Mouse (Mus musculus) midbrain, embryonic 14.5 days (tissue): ENCODE results near the gene Ndufc1. TPM values are rescaled to one million over a fixed set of nuclear protein-coding genes. Genes with fewer than 3 reads are reported as not detected.

ENCODE experiments used
- ATAC-seq: fragments of 200-750 bp; cut with Nextera tagmentation; 2 replicates; pipeline ENCODE4 v1.8.0; 2017; ENCODE audit warnings: moderate number of reproducible peaks, moderate library complexity; ENCODE audit not compliant: low FRiP score, low TSS enrichment
- DNase-seq: peaks from one replicate; pipeline ENCODE4 v3.0.0-alpha.2; 2015
- H3K27ac ChIP-seq: fragments of 300-500 bp; sonication (generic); replicated peaks from 2 replicates; pipeline ENCODE4 v1.5.1; 2014; ENCODE audit warnings: mild to moderate bottlenecking, low read depth, low read length, moderate library complexity
- H3K27me3 ChIP-seq: fragments of 300-500 bp; sonication (generic); 2 replicates; pipeline ENCODE4 v1.6.1; 2014; ENCODE audit warnings: low read length, control low read depth, mixed read lengths; ENCODE audit not compliant: control insufficient read depth, insufficient read depth
- H3K36me3 ChIP-seq: fragments of 300-500 bp; sonication (generic); 2 replicates; pipeline ENCODE4 v1.6.1; 2014; ENCODE audit warnings: low read length, control low read depth; ENCODE audit not compliant: control insufficient read depth, insufficient read depth
- H3K4me1 ChIP-seq: fragments of 300-500 bp; sonication (generic); 2 replicates; pipeline ENCODE4 v1.6.1; 2014; ENCODE audit warnings: mild to moderate bottlenecking, antibody characterized with exemption, low read length, control low read depth; ENCODE audit not compliant: control insufficient read depth, insufficient read depth
- H3K4me2 ChIP-seq: fragments of 300-500 bp; sonication (generic); 2 replicates; pipeline ENCODE4 v1.6.1; 2014; ENCODE audit warnings: mild to moderate bottlenecking, low read length, moderate library complexity
- H3K4me3 ChIP-seq: fragments of 300-500 bp; sonication (generic); replicated peaks from 2 replicates; pipeline ENCODE4 v1.5.1; 2014; ENCODE audit warnings: low read depth, low read length
- H3K9ac ChIP-seq: fragments of 300-500 bp; sonication (generic); replicated peaks from 2 replicates; pipeline ENCODE4 v1.6.1; 2014; ENCODE audit warnings: mild to moderate bottlenecking, low read length, moderate library complexity
- H3K9me3 ChIP-seq: fragments of 300-500 bp; sonication (generic); 2 replicates; pipeline ENCODE4 v1.6.1; 2016; ENCODE audit warnings: low read length, control low read depth, mixed read lengths; ENCODE audit not compliant: control insufficient read depth
- WGBS: fragments of 180-500 bp; shearing (Covaris S2); extraction: QIAGEN DNeasy Blood & Tissue Kit; methylation state at CpG from one replicate; pipeline ENCODE4 v1.1.7; 2014; 5-methylcytosine and 5-hydroxymethylcytosine counted together
- polyA plus RNA-seq: library from polyadenylated mRNA; unstranded; fragments of >200 nt; fragmentation: Nextera tagmentation; extraction: Ambion mirVana; gene quantifications from 2 replicates; pipeline ENCODE4 v1.2.1, GENCODE M21; 2014

The Ndufc1 gene
- polyA plus RNA-seq, 1 experiment from 2014 or later, result 796 TPM

GRCm38 (mm10) chr3:51366926-51367325 lies 41.9 kb downstream of the Ndufc1 start:
- ATAC-seq (no peak), DNase-seq (no peak)
- no peaks in the 10 kb centered on the region for H3K9me3 ChIP-seq

DNA sequence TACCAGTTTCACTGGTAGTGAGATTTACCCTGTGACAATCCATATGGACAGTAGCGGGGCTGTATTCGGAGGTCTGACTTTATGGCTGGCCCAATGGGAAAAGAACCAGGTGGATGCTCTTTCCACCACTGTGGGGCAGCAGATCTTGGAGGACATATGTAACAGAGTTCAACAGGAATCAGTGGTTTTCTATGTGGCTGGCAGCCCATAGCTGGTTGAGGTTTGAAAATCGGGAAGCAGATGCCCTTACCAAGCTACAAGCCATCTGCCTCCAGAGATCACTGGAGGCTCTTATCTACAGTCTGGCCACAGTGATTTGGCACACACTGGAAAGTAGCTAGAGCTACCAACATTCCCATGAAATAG lies 43.3 kb downstream of the Ndufc1 start:
- H3K36me3 ChIP-seq, result no peaks in the 10 kb centered on the region
- H3K4me2 ChIP-seq, result peak overlapping the region; percentile 79
- no peak overlapping the region for H3K27ac ChIP-seq
- DNase-seq (no peak), ATAC-seq (no peak)
- H3K4me3 ChIP-seq, result peak overlapping the region; percentile 35
- 0 out of 2 replicates have a peak, but pooled peaks cover 4% of the 10 kb centered on the region for H3K27me3 ChIP-seq
- no peak overlapping the region for H3K9ac ChIP-seq
- no peaks in the 10 kb centered on the region; the same call in 1 of the 2 replicates for H3K4me1 ChIP-seq
- no peaks in the 10 kb centered on the region for H3K9me3 ChIP-seq
- 8% methylated on average over 3 of the region's 3 CpGs for WGBS

More at GRCm38 (mm10) chr3:51366926-51367325, 41.9 kb downstream of the Ndufc1 start:
- H3K9ac ChIP-seq, result no peak overlapping the region
- no peak overlapping the region for H3K27ac ChIP-seq
- no peak overlapping the region for H3K4me3 ChIP-seq
- no peak overlapping the region for H3K4me2 ChIP-seq
- H3K36me3 ChIP-seq, result no peaks in the 10 kb centered on the region
- H3K4me1 ChIP-seq, result no peaks in the 10 kb centered on the region; the same call in 1 of the 2 replicates
- H3K27me3 ChIP-seq, result 0 out of 2 replicates have a peak, but pooled peaks cover 4% of the 10 kb centered on the region
- 72% methylated on average over 4 of the region's 4 CpGs for WGBS

DNA sequence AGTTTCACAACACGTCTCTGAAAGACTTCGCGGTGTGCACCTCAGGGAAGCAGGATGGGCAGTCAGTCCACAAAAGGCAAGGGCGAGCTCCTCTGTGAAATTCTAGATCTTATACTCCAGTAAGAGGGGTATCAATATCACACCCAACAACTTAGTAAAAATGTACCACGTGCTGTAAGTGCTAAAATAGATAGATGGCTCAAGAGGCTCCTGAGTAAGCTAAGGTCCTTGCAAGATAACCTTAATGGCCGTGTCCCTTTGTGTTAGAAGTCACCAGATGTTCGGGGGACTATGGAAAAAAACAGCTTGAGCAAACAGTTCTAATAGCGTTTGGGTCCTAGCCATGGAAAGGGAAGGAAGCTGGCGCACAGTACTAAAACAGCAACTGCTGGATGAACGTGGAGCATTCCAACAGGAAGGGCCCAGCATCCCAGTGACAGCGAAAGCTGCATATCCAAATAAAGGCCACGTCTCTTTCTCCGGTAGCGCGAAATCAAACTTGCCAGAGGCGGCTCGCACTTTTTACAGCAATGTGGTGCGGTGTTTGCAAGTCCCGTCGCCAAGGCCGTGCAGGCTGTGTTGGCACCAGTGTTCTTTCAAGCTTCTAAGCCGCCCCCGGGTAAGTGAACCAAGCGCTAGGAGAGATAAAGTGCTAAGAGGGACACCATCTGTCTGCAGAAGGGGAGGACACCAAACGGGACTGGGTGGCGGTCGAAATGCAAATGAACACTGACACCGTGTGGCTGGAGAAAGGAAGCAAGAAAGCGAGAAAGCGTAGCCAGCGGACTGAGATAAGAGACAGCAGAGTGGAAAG lies 43.9 kb downstream of the Ndufc1 start:
- 0 out of 2 replicates have a peak, but pooled peaks cover 5% of the 10 kb centered on the region for H3K27me3 ChIP-seq
- peak overlapping the region; percentile 79 for H3K4me2 ChIP-seq
- no peak overlapping the region for H3K27ac ChIP-seq
- peak overlapping the region; percentile 49; the same call in 1 of the 2 replicates for H3K9ac ChIP-seq
- H3K4me3 ChIP-seq, result peak overlapping the region; percentile 35
- DNase-seq (peak; percentile 89), ATAC-seq (peak; percentile 90)
- WGBS, result 7% methylated on average over 31 of the region's 31 CpGs
- no peaks in the 10 kb centered on the region for H3K36me3 ChIP-seq
- no peaks in the 10 kb centered on the region; the same call in 1 of the 2 replicates for H3K4me1 ChIP-seq
- H3K9me3 ChIP-seq, result no peaks in the 10 kb centered on the region

DNA sequence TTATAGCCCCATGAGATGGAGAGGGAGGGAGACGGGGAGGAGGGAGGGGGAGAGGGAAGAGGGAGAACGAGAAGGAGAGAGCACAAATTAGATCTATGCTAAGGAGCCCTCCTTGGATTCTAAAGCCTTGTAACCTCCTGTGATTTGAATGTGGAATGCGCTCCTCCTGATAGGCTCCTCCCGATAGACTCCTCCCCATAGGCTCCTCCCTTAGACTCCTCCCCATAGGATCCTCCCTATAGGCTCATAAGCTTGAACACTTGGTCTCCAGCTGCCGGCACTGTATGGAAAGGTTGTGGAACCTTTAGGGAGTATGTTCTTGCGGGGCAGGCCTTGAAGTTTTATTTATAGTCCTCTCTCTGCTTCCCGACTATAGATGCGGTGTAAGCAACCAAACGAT lies 47.7 kb downstream of the Ndufc1 start:
- Histone ChIP-seq H3K36me3 (no peaks in the 10 kb centered on the region), H3K4me1 (peaks cover 5% of the 10 kb centered on the region), H3K27me3 (peaks cover 23% of the 10 kb centered on the region), H3K9me3 (no peaks in the 10 kb centered on the region), H3K27ac (no peak overlapping the region), H3K4me3 (no peak overlapping the region), H3K9ac (no peak overlapping the region), H3K4me2 (no peak overlapping the region)
- 29% methylated on average over 9 of the region's 9 CpGs for WGBS
- ATAC-seq (no peak), DNase-seq (no peak)

DNA sequence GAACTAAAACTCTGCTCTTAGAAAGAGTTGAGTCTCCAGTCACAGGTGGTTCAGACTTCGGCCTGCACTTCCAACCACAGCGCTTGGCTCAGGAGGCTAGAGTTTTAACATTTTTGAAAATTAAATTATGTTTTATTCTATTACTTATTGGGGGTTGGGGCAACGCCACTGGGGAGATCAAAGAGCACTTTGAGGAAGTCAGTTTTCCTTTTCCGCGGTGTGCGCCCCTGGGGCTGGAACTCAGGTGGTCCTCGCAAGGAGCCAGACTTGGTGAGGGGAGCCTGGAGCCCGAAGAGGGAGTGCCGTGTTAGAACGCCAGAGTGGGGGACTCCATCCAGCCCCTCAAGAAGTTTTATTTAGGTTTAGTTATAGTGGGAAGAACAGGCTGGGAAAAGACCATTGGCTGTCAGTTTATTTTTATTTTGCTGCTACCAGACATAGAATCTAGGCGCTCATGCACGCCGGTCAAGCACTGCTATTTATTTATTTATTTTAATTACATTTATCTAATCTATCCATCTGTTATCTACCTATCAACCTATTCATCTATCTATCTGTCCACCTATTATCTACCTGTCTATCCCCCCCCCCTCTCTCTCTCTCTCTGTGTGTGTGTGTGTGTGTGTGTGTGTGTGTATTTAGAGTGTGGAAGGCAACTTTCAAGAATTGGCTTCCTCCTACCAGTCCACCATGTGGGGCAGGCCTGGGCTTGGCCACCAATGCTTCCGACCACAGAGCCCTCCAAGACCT lies 49.1 kb downstream of the Ndufc1 start:
- ATAC-seq, result no peak

GRCm38 (mm10) chr3:51358660-51359557 lies 49.9 kb downstream of the Ndufc1 start:
- peaks cover 22% of the 10 kb centered on the region for H3K27me3 ChIP-seq
- no peaks in the 10 kb centered on the region for H3K9me3 ChIP-seq
- H3K4me2 ChIP-seq, result peak overlapping the region; percentile 60
- WGBS, result under 1% methylated on average over 50 of the region's 50 CpGs
- H3K27ac ChIP-seq, result no peak overlapping the region
- H3K36me3 ChIP-seq, result no peaks in the 10 kb centered on the region
- ATAC-seq, result 0 out of 2 replicates have a peak, but pooled peaks have one; percentile 43
- H3K4me3 ChIP-seq, result peak overlapping the region; percentile 38
- H3K9ac ChIP-seq, result peak overlapping the region; percentile 29; the same call in 1 of the 2 replicates
- peaks cover 5% of the 10 kb centered on the region; the same call in 1 of the 2 replicates for H3K4me1 ChIP-seq
- DNase-seq, result peak; percentile 63

More for the DNA sequence above, 49.1 kb downstream of the Ndufc1 start:
- WGBS, result 32% methylated on average over 14 of the region's 14 CpGs
- H3K27ac ChIP-seq, result no peak overlapping the region
- H3K4me1 ChIP-seq, result peaks cover 5% of the 10 kb centered on the region
- no peak for DNase-seq
- no peak overlapping the region for H3K9ac ChIP-seq
- no peaks in the 10 kb centered on the region for H3K9me3 ChIP-seq
- no peak overlapping the region; the same call in 1 of the 2 replicates for H3K4me2 ChIP-seq
- H3K4me3 ChIP-seq, result no peak overlapping the region
- H3K36me3 ChIP-seq, result no peaks in the 10 kb centered on the region
- H3K27me3 ChIP-seq, result peaks cover 23% of the 10 kb centered on the region

GRCm38 (mm10) chr3:51358181-51358580 lies 50.6 kb downstream of the Ndufc1 start:
- DNase-seq (peak; percentile 66), ATAC-seq (no peak)
- Histone ChIP-seq H3K4me3 (peak overlapping the region; percentile 38), H3K4me1 (peaks cover 5% of the 10 kb centered on the region; the same call in 1 of the 2 replicates), H3K9me3 (no peaks in the 10 kb centered on the region), H3K27me3 (peaks cover 19% of the 10 kb centered on the region), H3K27ac (no peak overlapping the region), H3K36me3 (no peaks in the 10 kb centered on the region), H3K9ac (no peak overlapping the region), H3K4me2 (peak overlapping the region; percentile 60)
- 1% methylated on average over 15 of the region's 15 CpGs for WGBS

- Histone ChIP-seq H3K27ac (no peak overlapping the region), H3K27me3 (peaks cover 19% of the 10 kb centered on the region), H3K9ac (no peak overlapping the region), H3K36me3 (no peaks in the 10 kb centered on the region), H3K4me2 (0 out of 2 replicates have a peak overlapping the region, but pooled peaks have one; percentile 9), H3K4me3 (no peak overlapping the region), H3K9me3 (no peaks in the 10 kb centered on the region), H3K4me1 (peaks cover 5% of the 10 kb centered on the region; the same call in 1 of the 2 replicates)
- DNase-seq (no peak), ATAC-seq (no peak)
- WGBS, result 14% methylated on average over 14 of the region's 14 CpGs
Measured at GRCm38 (mm10) chr3:51357624-51358023, 51.2 kb downstream of the Ndufc1 start.
